Mouse (Mus musculus) forebrain, embryonic 16.5 days (tissue): ENCODE data around the gene Emp3. TPM values are rescaled to one million over a fixed set of nuclear protein-coding genes. Genes with fewer than 3 reads are reported as not detected.
"Not testable (repeated sequence)": the region's sequence is repeated elsewhere in the genome, so short reads cannot be mapped to it uniquely, and the experiment has no call there.

Experiments used
- ATAC-seq: fragments of 200-750 bp; cut with Nextera tagmentation; 2 replicates; pipeline ENCODE4 v1.8.0; 2017; ENCODE audit warnings: mild to moderate bottlenecking, moderate library complexity
- H3K27ac ChIP-seq: fragments of 300-500 bp; sonication (generic); 2 replicates; pipeline ENCODE4 v1.5.1; 2014; ENCODE audit warnings: low read length, control low read depth
- H3K27me3 ChIP-seq: fragments of 300-500 bp; sonication (generic); replicated peaks from 2 replicates; pipeline ENCODE4 v1.6.1; 2014; ENCODE audit warnings: low read length; ENCODE audit not compliant: control insufficient read depth, insufficient read depth
- H3K36me3 ChIP-seq: fragments of 300-500 bp; sonication (generic); 2 replicates; pipeline ENCODE4 v1.6.1; 2014; ENCODE audit not compliant: control insufficient read depth, insufficient read depth
- H3K4me1 ChIP-seq: fragments of 300-500 bp; sonication (generic); replicated peaks from 2 replicates; pipeline ENCODE4 v1.6.1; 2014; ENCODE audit warnings: low read length; ENCODE audit not compliant: control insufficient read depth, insufficient read depth
- H3K4me2 ChIP-seq: fragments of 300-500 bp; sonication (generic); 2 replicates; pipeline ENCODE4 v1.6.1; 2014; ENCODE audit warnings: mild to moderate bottlenecking, low read length, control low read depth
- H3K4me3 ChIP-seq: fragments of 300-500 bp; sonication (generic); replicated peaks from 2 replicates; pipeline ENCODE4 v1.5.1; 2014; ENCODE audit warnings: mild to moderate bottlenecking, low read length, control low read depth
- H3K9ac ChIP-seq: fragments of 300-500 bp; sonication (generic); replicated peaks from 2 replicates; pipeline ENCODE4 v1.6.1; 2014; ENCODE audit warnings: low read depth, low read length, control low read depth
- H3K9me3 ChIP-seq: fragments of 300-500 bp; sonication (generic); 2 replicates; pipeline ENCODE4 v1.6.1; 2016; ENCODE audit warnings: low read length; ENCODE audit not compliant: control insufficient read depth
- WGBS: fragments of 180-500 bp; shearing (Covaris S2); extraction: QIAGEN DNeasy Blood & Tissue Kit; methylation state at CpG from one replicate; pipeline ENCODE4 v1.1.7; 2014; 5-methylcytosine and 5-hydroxymethylcytosine counted together
- polyA plus RNA-seq: library from polyadenylated mRNA; unstranded; fragments of >200 nt; fragmentation: Nextera tagmentation; extraction: Ambion mirVana; gene quantifications from 2 replicates; pipeline ENCODE4 v1.2.1, GENCODE M21; 2015

The Emp3 gene
- polyA plus RNA-seq, 1 experiment from 2014 or later, result 19.2 TPM

DNA sequence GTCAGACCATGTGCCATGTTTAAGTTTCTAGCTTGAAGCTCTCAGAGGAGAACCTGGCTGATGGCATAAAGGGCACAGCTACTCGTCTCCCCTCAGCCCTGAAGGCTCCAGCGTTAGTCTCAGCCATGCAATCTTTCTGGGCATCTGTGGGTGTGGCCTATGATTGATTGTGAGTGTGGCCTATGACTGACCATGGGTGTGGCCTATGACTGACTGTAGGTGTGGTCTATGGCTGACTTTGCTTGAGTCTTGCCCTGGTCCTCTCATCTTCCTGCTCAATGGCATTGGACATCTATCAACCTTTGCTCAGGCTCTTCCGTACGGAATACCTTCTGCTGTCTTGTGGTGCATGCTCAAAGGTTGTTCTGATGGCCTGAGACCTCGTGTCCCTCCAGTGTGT lies 19.6 kb downstream of the Emp3 start:
- Histone ChIP-seq H3K9ac (no peak overlapping the region), H3K4me1 (peaks cover 7% of the 10 kb centered on the region), H3K36me3 (no peaks in the 10 kb centered on the region), H3K9me3 (no peaks in the 10 kb centered on the region), H3K27ac (no peak overlapping the region), H3K4me3 (no peak overlapping the region), H3K4me2 (no peak overlapping the region), H3K27me3 (no peaks in the 10 kb centered on the region)
- 62% methylated on average over 5 of the region's 5 CpGs for WGBS
- no peak for ATAC-seq

DNA sequence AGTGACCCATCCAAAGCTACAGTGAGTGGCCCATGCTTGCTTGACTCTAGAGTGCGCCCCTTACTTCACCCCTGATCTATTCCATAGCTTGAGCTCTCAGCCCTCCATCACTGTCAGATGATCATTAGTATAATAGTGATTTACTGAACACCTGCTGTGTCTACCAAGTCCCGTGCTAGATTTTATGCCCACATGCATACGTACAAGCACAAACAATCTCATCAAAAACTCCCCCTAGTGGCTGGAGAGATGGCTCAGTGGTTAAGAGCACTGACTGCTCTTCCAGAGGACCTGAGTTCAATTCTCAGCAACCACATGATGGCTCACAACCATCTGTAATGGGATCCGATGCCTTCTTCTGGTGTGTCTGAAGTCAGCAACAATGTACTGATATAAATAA lies 23.1 kb downstream of the Emp3 start:
- not testable (repeated sequence) for H3K4me3 ChIP-seq

DNA sequence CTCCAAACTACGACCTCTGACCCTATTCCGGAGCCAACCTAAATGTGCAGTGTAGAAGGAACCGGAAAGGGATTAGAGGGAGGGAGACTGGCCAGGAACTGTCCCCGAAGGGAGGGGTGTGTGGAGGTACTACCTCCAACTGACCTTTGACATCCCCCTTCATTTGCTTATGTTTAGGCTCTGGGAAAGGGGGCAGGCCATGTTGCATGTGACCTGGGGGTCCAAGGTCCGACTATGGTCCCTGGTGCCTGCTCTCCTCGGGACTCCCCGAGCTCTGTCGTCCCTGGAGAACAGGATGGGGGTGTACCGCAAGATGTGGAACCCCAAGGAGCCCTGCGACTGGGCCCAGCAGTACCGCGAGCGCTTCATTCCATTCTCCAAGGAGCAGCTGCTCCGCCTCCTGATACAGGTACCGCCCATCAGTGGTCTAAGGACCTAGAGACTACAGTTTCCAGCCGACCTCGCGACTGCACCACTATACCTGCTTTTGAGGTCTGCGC lies 23.9 kb downstream of the Emp3 start:
- H3K4me2 ChIP-seq, result peak overlapping the region; percentile 94
- H3K4me3 ChIP-seq, result peak overlapping the region; percentile 60
- ATAC-seq, result peak; percentile 52
- H3K9me3 ChIP-seq, result no peaks in the 10 kb centered on the region
- H3K9ac ChIP-seq, result peak overlapping the region; percentile 70
- no peaks in the 10 kb centered on the region for H3K27me3 ChIP-seq
- H3K27ac ChIP-seq, result peak overlapping the region; percentile 73
- H3K36me3 ChIP-seq, result no peaks in the 10 kb centered on the region
- WGBS, result 1% methylated on average over 19 of the region's 19 CpGs
- peaks cover 7% of the 10 kb centered on the region for H3K4me1 ChIP-seq

More for the DNA sequence above, 23.1 kb downstream of the Emp3 start:
- not testable (repeated sequence) for H3K27ac ChIP-seq, ATAC-seq, H3K36me3 ChIP-seq, H3K4me1 ChIP-seq, H3K9ac ChIP-seq, H3K9me3 ChIP-seq, H3K27me3 ChIP-seq
- 51% methylated on average over 4 of the region's 4 CpGs for WGBS
- peak overlapping the region; percentile 94 for H3K4me2 ChIP-seq

DNA sequence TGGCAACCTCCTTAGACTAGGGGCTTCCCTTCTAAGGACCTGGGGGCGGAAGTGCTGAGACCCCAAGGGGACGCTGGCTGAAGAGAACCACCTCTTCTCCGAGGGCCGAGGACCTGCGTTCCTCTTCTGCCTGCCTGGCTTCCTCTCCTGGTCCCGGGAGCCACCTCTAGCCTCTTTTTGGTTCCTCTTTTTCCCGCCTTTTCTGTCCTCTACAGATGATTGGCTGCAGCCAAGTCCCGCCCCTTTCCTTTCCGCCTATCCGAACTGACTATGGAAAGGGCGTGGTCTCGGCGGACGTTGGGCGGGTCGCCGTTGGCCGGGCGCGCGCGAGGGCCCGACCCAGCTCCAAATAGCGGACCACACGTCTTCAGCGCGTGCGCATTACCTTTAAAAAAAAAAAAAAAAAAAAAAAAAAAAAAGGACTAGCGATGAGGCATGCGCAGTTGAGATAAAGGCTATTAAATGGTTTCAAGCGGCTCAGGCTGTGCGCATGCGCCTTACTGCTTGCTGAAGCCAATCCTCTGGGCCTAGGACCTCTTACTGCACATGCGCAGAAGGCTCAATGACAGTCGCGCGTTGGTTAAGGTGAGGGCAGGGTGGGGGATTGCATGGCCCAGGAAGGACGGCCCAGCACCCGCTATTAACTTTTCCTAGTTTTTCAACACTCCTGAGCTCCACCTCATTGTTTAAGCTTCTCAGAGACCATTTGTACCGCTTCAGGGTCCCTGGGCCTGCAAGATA lies 24.5 kb downstream of the Emp3 start, which contains the start of the genes Syngr4 and Tmem143:
Syngr4 (minus strand) TSS at position 198 of the 741 bp plus-strand sequence.
Tmem143 (plus strand) TSS at position 425 of the 741 bp plus-strand sequence.
- peak; percentile 87 for ATAC-seq
- Histone ChIP-seq H3K4me3 (peak within 1 kb of the TSS; percentile 60), H3K4me1 (peaks cover 7% of the 10 kb centered on the region)

GRCm38 (mm10) chr7:45895931-45896516 lies 25.2 kb downstream of the Emp3 start:
- Histone ChIP-seq H3K9ac (no peak overlapping the region), H3K27me3 (no peaks in the 10 kb centered on the region), H3K4me3 (peak overlapping the region; percentile 60), H3K27ac (no peak overlapping the region), H3K9me3 (no peaks in the 10 kb centered on the region), H3K4me2 (peak overlapping the region; percentile 94), H3K36me3 (no peaks in the 10 kb centered on the region), H3K4me1 (peaks cover 7% of the 10 kb centered on the region)
- 82% methylated on average over 6 of the region's 6 CpGs for WGBS
- peak; percentile 24 for ATAC-seq

More for the DNA sequence above, 24.5 kb downstream of the Emp3 start, which contains the start of the genes Syngr4 and Tmem143:
- peak within 1 kb of the TSS; percentile 73 for H3K27ac ChIP-seq
- WGBS, result 1% methylated on average over 40 of the region's 40 CpGs
- H3K4me2 ChIP-seq, result peak within 1 kb of the TSS; percentile 94
- H3K27me3 ChIP-seq, result no peaks in the 10 kb centered on the region
- H3K36me3 ChIP-seq, result no peaks in the 10 kb centered on the region
- H3K9ac ChIP-seq, result peak within 1 kb of the TSS; percentile 70
- no peaks in the 10 kb centered on the region for H3K9me3 ChIP-seq

GRCm38 (mm10) chr7:45892651-45893050 lies 28.6 kb downstream of the Emp3 start:
- H3K4me2 ChIP-seq, result no peak overlapping the region
- H3K36me3 ChIP-seq, result no peaks in the 10 kb centered on the region
- H3K4me3 ChIP-seq, result no peak overlapping the region
- H3K9me3 ChIP-seq, result no peaks in the 10 kb centered on the region
- WGBS, result 88% methylated on average over 2 of the region's 2 CpGs
- ATAC-seq, result no peak
- no peak overlapping the region for H3K27ac ChIP-seq
- peaks cover 6% of the 10 kb centered on the region for H3K4me1 ChIP-seq
- H3K27me3 ChIP-seq, result no peaks in the 10 kb centered on the region
- no peak overlapping the region for H3K9ac ChIP-seq

DNA sequence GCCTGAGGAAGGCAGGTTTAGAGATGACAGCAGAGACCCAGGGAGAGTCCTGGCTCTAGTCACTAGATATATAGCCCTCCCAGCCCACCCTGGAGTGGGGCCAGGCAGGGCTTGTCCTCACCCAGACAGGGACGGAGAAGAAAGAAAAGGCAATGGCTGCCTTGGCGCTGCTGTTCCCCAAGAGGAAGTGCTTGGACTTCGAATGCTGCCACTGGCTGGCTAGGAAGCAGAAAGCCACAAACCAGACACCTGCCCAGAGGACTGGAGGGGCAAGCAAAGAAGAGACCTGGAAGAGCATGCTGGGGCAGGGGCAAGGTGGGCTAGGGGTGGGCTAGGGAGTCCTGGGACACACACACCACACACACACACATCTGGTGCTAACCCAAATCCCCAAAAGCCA lies 34.0 kb downstream of the Emp3 start:
- H3K4me1 ChIP-seq, result no peaks in the 10 kb centered on the region
- ATAC-seq, result no peak
- H3K36me3 ChIP-seq, result peaks cover 15% of the 10 kb centered on the region
- no peak overlapping the region for H3K4me2 ChIP-seq
- no peak overlapping the region for H3K4me3 ChIP-seq
- H3K27me3 ChIP-seq, result no peaks in the 10 kb centered on the region
- whole genome bisulfite sequencing, result 47% methylated on average over 3 of the region's 3 CpGs
- no peaks in the 10 kb centered on the region for H3K9me3 ChIP-seq
- no peak overlapping the region for H3K9ac ChIP-seq
- no peak overlapping the region for H3K27ac ChIP-seq

DNA sequence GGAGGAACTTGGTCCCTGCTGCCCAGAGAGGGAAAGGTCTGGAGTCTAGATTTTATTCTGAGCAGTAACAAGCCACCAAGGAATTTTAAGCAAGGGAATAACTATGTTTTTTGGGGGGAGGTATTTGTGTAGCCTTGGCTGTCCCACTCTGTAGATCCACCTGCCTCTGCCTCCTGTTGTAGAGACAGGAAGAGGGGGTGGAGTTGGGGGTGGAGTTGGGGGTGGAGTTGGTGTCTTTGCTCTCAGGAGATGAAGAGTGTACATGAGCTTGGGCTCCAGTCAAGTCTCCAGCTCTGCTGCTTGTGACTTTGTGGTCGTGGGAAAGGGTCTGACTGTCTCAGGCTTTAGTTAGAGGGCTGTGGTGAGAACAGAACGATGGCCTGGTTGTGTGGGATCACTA lies 40.2 kb downstream of the Emp3 start:
- Histone ChIP-seq H3K4me3 (no peak overlapping the region), H3K4me1 (no peaks in the 10 kb centered on the region), H3K9ac (no peak overlapping the region), H3K4me2 (no peak overlapping the region), H3K27me3 (no peaks in the 10 kb centered on the region), H3K27ac (no peak overlapping the region), H3K9me3 (no peaks in the 10 kb centered on the region), H3K36me3 (peaks cover 40% of the 10 kb centered on the region)
- 87% methylated on average over 2 of the region's 2 CpGs for WGBS
- no peak for ATAC-seq

- Histone ChIP-seq H3K9ac (no peak overlapping the region), H3K27ac (no peak overlapping the region), H3K4me1 (no peaks in the 10 kb centered on the region), H3K27me3 (no peaks in the 10 kb centered on the region), H3K36me3 (peaks cover 36% of the 10 kb centered on the region), H3K9me3 (no peaks in the 10 kb centered on the region), H3K4me3 (no peak overlapping the region), H3K4me2 (no peak overlapping the region)
- ATAC-seq, result no peak
- WGBS, result 97% methylated on average over 4 of the region's 4 CpGs
Observed at GRCm38 (mm10) chr7:45880531-45880930, 40.7 kb downstream of the Emp3 start.
